Mouse (Mus musculus): ENCODE data around the gene Majin. TPM values are rescaled to one million over a fixed set of nuclear protein-coding genes. Genes with fewer than 3 reads are reported as not detected.

Majin gene
- polyA plus RNA-seq, 1 experiment: not detected

GRCm38 (mm10) chr19:6218606-6219005 is 34.4 kb downstream of the Majin start:
- H3K4me3 ChIP-seq (replicated peaks): no peak overlapping the region
- peaks cover 10% of the 10 kb centered on the region for H3K4me1 ChIP-seq
- H3K9me3 ChIP-seq: peaks cover 3% of the 10 kb centered on the region; the same call in 1 of the 2 replicates
- peaks cover 63% of the 10 kb centered on the region for H3K27me3 ChIP-seq (replicated peaks)
- no peaks in the 10 kb centered on the region for H3K36me3 ChIP-seq (replicated peaks; ENCODE audit: low read length)
- TF ChIP-seq FLI1 (IDR thresholded peaks at IDR 0.05; ENCODE audit: low read length): no peak
- no peak for TF ChIP-seq GATA1 (IDR thresholded peaks at IDR 0.05; ENCODE audit: borderline replicate concordance, low read length)

- Histone ChIP-seq H3K36me3 (replicated peaks; ENCODE audit: low read length) (peaks cover 46% of the 10 kb centered on the region), H3K4me3 (replicated peaks) (no peak within 1 kb of the TSS), H3K9me3 (no peaks in the 10 kb centered on the region), H3K4me1 (peaks cover 17% of the 10 kb centered on the region), H3K27me3 (replicated peaks) (peaks cover 37% of the 10 kb centered on the region)
- TF ChIP-seq GATA1 (IDR thresholded peaks at IDR 0.05; ENCODE audit: borderline replicate concordance, low read length): no peak
- no peak for TF ChIP-seq FLI1 (IDR thresholded peaks at IDR 0.05; ENCODE audit: low read length)
Observed at GRCm38 (mm10) chr19:6226135-6226534, 41.9 kb downstream of the Majin start, which contains the start of gene Gpha2. Gene Gpha2, plus strand, starts transcription at chr19:6226380.

- Histone ChIP-seq H3K4me3 (replicated peaks) (no peak overlapping the region), H3K36me3 (replicated peaks; ENCODE audit: low read length) (peaks cover 53% of the 10 kb centered on the region), H3K27me3 (replicated peaks) (peaks cover 34% of the 10 kb centered on the region), H3K9me3 (no peaks in the 10 kb centered on the region), H3K4me1 (peaks cover 17% of the 10 kb centered on the region)
- TF ChIP-seq FLI1 (IDR thresholded peaks at IDR 0.05; ENCODE audit: low read length) (no peak), GATA1 (IDR thresholded peaks at IDR 0.05; ENCODE audit: borderline replicate concordance, low read length) (no peak)
Observed at GRCm38 (mm10) chr19:6226763-6227162, 42.6 kb downstream of the Majin start.

GRCm38 (mm10) chr19:6227864-6228263 is 43.7 kb downstream of the Majin start:
- no peaks in the 10 kb centered on the region for H3K9me3 ChIP-seq
- TF ChIP-seq FLI1 (IDR thresholded peaks at IDR 0.05; ENCODE audit: low read length) (no peak), GATA1 (IDR thresholded peaks at IDR 0.05; ENCODE audit: borderline replicate concordance, low read length) (no peak)

GRCm38 (mm10) chr19:6230411-6230810 is 46.2 kb downstream of the Majin start:
- TF ChIP-seq FLI1 (IDR thresholded peaks at IDR 0.05; ENCODE audit: low read length) (no peak), GATA1 (IDR thresholded peaks at IDR 0.05; ENCODE audit: borderline replicate concordance, low read length) (no peak)
- Histone ChIP-seq H3K4me1 (peaks cover 32% of the 10 kb centered on the region), H3K4me3 (replicated peaks) (no peak overlapping the region), H3K27me3 (replicated peaks) (peaks cover 9% of the 10 kb centered on the region), H3K9me3 (no peaks in the 10 kb centered on the region), H3K36me3 (replicated peaks; ENCODE audit: low read length) (peaks cover 79% of the 10 kb centered on the region)

More at GRCm38 (mm10) chr19:6227864-6228263, 43.7 kb downstream of the Majin start:
- Histone ChIP-seq H3K36me3 (replicated peaks; ENCODE audit: low read length) (peaks cover 64% of the 10 kb centered on the region), H3K4me3 (replicated peaks) (no peak overlapping the region), H3K27me3 (replicated peaks) (peaks cover 30% of the 10 kb centered on the region), H3K4me1 (peaks cover 8% of the 10 kb centered on the region; the same call in 1 of the 2 replicates)

- Histone ChIP-seq H3K9me3 (no peaks in the 10 kb centered on the region), H3K4me1 (peaks cover 35% of the 10 kb centered on the region), H3K27me3 (replicated peaks) (peaks cover 8% of the 10 kb centered on the region), H3K4me3 (replicated peaks) (no peak overlapping the region), H3K36me3 (replicated peaks; ENCODE audit: low read length) (peaks cover 79% of the 10 kb centered on the region)
- TF ChIP-seq FLI1 (IDR thresholded peaks at IDR 0.05; ENCODE audit: low read length): no peak
- TF ChIP-seq GATA1 (IDR thresholded peaks at IDR 0.05; ENCODE audit: borderline replicate concordance, low read length): no peak
Observed at GRCm38 (mm10) chr19:6231036-6231435, 46.8 kb downstream of the Majin start.

- peaks cover 57% of the 10 kb centered on the region for H3K36me3 ChIP-seq (replicated peaks; ENCODE audit: low read length)
- H3K4me1 ChIP-seq: peaks cover 37% of the 10 kb centered on the region
- TF ChIP-seq FLI1 (IDR thresholded peaks at IDR 0.05; ENCODE audit: low read length): no peak
- TF ChIP-seq GATA1 (IDR thresholded peaks at IDR 0.05; ENCODE audit: borderline replicate concordance, low read length): no peak
- H3K9me3 ChIP-seq: no peaks in the 10 kb centered on the region
- H3K27me3 ChIP-seq (replicated peaks): peaks cover 3% of the 10 kb centered on the region
- no peak overlapping the region for H3K4me3 ChIP-seq (replicated peaks)
Observed at GRCm38 (mm10) chr19:6233647-6234046, 49.5 kb downstream of the Majin start.

GRCm38 (mm10) chr19:6234337-6235083 is 50.3 kb downstream of the Majin start:
- Histone ChIP-seq H3K27me3 (replicated peaks) (peaks cover 3% of the 10 kb centered on the region), H3K4me1 (peaks cover 42% of the 10 kb centered on the region), H3K9me3 (no peaks in the 10 kb centered on the region), H3K36me3 (replicated peaks; ENCODE audit: low read length) (peaks cover 49% of the 10 kb centered on the region), H3K4me3 (replicated peaks) (peak overlapping the region; percentile 56)
- TF ChIP-seq FLI1 (IDR thresholded peaks at IDR 0.05; ENCODE audit: low read length) (no peak), GATA1 (IDR thresholded peaks at IDR 0.05; ENCODE audit: borderline replicate concordance, low read length) (no peak)

- Histone ChIP-seq H3K36me3 (replicated peaks; ENCODE audit: low read length) (peaks cover 40% of the 10 kb centered on the region), H3K9me3 (no peaks in the 10 kb centered on the region), H3K27me3 (replicated peaks) (peaks cover 3% of the 10 kb centered on the region), H3K4me3 (replicated peaks) (peak within 1 kb of the TSS; percentile 92), H3K4me1 (peaks cover 50% of the 10 kb centered on the region)
- TF ChIP-seq FLI1 (IDR thresholded peaks at IDR 0.05; ENCODE audit: low read length) (no peak), GATA1 (IDR thresholded peaks at IDR 0.05; ENCODE audit: borderline replicate concordance, low read length) (no peak)
Observed at GRCm38 (mm10) chr19:6235084-6236052, 51.2 kb downstream of the Majin start, which contains the start of gene Ppp2r5b. Gene Ppp2r5b, minus strand, starts transcription at chr19:6235872.

All from megakaryocyte, embryonic 14.5 days (primary cell).